Mouse (Mus musculus): ENCODE results near the gene Klf11.
"Not testable (repeated sequence)": the region's sequence is repeated elsewhere in the genome, so short reads cannot be mapped to it uniquely, and the experiment has no call there.

The Klf11 gene

GRCm38 (mm10) chr12:24651063-24651557 is at the start of gene Klf11:
Klf11 (plus strand) TSS chr12:24651274.
- DNase-seq (ENCODE audit: extremely low read depth, low read depth, low spot score), result no peak

- no peak for DNase-seq (ENCODE audit: extremely low read depth, low read depth, low spot score)
Observed at GRCm38 (mm10) chr12:24603266-24603665, 47.8 kb upstream of the Klf11 start.

DNA sequence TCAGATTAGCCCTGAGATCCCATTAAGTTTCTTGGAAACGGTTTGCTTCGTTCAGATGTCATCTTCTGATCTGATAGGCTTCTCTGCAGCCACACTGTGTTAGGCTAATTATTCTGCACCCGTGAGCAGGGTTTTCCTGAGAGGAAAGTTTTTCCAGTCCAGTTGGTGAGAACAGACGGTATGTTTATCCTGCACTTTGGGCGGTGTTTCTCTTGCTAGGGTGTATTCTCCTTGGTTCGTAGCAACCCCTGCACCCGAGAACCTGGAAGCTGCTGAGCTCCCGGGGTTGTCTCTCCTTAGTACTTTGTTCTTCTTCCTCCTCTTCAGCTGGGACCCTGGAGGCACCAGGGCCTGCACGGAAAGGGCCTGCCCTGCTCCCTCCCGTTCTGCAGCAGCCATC is 44.9 kb upstream of the Klf11 start:
- no peak for DNase-seq (ENCODE audit: extremely low read depth, low read depth, low spot score)

DNA sequence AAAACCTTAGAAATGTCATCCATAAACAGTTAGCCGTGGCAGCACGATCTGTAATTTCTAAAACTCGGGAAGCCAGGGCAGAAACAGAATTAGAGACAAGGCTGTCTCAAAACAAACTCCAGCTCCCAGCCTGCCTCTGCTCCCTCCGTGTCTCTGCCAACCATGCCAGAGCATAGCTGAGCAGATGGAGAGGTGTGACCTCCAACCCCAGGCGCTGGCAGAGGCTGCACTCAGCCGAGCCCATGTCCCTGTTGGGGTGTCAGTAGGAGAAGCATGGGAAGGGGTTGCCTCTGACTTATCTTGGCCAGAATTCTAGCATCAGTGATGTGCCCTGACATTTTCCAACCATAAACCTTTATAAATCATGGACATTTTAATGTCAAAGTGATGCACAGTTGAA is 38.5 kb upstream of the Klf11 start:
- DNase-seq (ENCODE audit: extremely low read depth, low read depth, low spot score), result no peak

DNA sequence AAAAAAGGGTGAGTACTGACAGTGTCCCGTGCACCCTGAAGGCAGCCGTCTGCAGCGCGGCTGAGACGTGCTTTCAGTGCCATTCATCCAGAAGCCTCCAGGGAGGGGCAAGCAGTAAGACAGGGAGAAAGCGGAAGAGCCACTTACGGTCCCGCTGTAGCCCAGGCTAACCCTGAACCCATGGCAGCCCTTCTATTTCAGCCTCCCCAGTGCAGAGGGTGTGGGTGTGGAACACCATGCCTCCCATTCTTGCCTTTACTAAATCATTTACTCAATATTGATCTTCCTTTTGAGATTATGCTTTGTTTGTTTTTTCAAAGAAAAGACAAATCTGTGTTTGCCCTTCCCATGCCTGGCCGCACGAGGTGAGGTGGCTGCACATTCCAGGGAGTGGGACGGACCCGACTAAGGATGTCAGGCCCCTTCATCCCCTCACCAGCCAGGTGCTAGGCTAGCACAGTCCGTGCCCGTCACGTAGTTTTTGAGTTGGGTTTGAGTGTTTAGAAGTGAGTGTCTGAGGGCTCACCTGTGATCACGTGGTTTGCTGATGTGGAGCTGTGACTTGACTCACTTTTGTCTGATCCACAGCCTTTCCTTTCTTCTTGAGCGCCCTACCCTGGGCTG is 36.5 kb upstream of the Klf11 start:
- DNase-seq (ENCODE audit: extremely low read depth, low read depth, low spot score), result no peak

DNA sequence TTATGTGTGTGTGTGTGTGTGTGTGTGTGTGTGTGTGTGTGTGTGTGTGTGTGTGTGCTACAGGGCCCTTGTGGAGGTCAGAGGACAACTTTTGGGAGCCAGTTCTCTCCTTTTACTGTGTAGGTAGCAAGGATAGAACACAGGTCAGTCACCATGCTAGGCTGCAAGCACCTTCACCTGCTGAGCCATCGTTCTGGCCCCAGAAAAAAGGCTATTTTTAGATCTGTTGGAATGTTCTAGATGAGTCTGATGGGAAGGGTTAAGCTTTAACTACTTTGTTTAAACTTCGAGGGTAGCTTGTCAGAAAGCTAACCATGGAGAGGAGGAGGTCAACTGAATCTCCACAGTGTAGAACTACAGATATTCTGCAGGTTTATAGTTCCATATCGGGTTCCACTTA is 35.9 kb upstream of the Klf11 start:
- no peak for DNase-seq (ENCODE audit: extremely low read depth, low read depth, low spot score)

DNA sequence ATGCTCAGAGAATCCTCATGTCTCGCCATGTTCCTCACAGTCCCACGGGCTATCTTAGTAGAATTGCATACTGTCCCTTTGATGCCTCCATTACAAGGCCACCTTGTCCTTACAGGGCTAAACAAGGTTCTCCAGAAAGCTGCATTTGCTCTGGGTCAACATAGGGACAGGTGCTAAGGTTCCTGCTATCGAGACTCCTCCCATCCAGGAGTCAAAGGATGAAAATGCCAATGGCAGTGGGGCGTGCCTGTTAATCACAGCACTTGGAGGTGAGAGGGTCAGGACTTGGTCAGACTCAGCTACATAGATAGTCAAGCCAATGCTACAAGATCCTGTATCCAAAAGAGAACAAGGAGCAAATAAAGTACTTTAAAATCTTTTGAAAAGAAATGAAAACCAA is 31.6 kb upstream of the Klf11 start:
- DNase-seq (ENCODE audit: extremely low read depth, low read depth, low spot score), result no peak

DNA sequence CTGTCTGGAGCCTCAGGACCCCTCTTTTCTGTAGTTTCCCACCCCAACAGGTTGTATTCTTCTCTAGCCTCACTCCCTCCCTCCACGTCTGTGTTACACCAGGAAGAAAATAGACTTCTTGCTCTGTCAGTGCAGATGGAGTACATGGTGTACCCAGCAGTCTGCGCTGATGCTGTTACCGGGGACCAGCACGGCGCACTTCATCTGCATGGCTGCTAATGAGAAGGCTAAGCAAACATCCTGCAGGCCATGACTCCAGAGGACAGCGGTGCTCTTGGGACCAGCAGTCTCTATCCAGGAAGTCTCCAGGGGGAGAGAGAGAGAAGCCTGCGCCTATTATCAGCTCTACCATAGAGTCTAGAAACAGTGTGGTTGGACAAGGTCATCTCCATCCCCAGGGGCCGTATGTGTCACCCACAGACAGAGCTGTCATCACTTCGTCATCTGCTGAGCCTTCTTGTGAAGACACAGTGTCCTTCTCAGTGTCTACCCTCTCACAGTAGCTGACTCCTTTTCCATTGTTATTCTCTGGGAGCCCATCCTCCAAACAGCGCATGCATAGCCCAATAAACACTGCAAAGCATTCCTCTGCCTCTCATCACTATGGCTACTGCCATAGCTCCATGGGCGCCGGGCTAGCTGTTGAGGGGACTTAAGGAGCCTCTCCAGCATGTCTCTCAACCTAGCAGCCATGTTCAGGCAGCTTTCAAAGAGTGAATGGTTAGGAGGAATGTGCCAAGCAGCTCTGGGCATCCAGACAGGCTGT is 27.4 kb upstream of the Klf11 start:
- no peak for DNase-seq (ENCODE audit: extremely low read depth, low read depth, low spot score)

DNA sequence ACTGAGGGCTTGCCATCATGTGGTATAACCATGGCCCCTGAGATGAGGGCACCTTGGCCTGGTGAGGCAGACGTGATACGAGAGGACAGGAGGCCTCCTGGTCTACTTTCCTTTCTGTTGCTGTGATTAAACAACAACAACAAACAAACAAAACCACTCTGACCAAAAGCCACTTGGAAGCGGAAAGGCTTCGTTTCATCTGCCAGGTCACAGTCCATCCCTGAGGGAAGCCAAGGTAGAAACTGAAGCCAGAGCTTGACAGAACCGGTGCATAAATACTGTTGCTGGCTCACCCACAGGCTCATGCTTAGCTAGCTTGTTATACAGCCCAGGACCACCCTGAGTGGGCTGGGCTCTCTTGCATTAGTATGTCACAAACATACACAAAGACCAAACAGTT is 24.7 kb upstream of the Klf11 start:
- DNase-seq (ENCODE audit: extremely low read depth, low read depth, low spot score), result no peak

DNA sequence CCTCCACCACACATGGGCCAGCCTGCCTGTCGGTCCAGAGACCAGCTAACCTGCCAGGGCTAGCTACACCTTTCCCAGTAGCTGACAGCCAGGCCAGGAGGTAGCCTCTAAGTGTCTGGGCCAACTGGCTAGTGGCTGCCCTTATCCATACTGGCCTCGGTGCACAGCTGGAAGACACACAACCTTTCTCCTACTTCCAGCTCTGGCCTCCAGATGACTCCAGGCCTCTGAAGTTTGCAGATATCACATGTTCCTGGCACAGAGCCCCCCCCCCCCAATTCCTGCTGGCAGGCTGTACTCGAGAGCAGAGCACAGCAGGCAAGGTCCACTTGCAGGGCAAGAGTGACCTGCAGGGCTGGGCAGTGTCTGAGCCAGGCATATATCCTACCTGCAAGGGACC is 23.9 kb upstream of the Klf11 start:
- no peak for DNase-seq (ENCODE audit: extremely low read depth, low read depth, low spot score)

DNA sequence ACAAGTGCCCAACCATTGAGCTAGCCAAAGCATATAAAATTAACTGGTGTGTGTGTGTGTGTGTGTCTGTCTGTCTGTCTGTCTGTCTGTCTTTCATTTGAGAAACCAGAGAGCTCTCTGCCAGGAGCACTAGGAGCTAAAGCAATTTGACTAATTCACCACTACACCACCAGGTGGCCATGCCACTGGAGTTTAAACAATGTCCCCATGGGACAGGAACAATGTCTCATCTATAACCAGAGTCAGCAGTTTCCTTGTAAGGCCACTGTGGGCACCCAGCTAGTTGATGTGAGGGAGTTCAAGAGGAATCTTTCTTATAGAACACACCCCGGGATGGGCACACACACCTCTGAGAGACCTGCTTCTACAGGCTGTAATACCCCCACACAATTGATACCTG is 20.9 kb upstream of the Klf11 start:
- no peak for DNase-seq (ENCODE audit: extremely low read depth, low read depth, low spot score)

GRCm38 (mm10) chr12:24632404-24632803 is 18.7 kb upstream of the Klf11 start:
- DNase-seq (ENCODE audit: extremely low read depth, low read depth, low spot score), result no peak

GRCm38 (mm10) chr12:24633753-24634191 is 17.3 kb upstream of the Klf11 start:
- no peak for DNase-seq (ENCODE audit: extremely low read depth, low read depth, low spot score)

DNA sequence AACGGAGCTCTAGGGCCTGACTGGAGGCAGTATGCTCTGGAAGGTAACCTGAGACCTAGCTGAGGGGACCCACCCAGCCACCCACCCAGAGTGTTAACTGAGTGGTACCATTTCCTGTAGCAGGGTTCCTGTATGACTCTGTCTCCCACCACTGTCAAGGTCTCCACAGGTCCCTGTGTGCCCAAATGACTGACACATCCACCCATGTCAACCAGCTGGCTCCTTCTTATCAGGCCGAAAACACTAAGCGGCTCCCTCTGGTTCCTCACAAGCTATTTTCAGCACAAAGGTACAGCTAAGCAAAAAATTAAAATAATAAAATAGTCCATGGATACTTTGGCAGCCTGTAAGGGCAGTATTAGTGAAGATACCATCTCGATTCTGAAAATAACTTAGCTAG is 16.9 kb upstream of the Klf11 start:
- DNase-seq (ENCODE audit: extremely low read depth, low read depth, low spot score), result no peak

DNA sequence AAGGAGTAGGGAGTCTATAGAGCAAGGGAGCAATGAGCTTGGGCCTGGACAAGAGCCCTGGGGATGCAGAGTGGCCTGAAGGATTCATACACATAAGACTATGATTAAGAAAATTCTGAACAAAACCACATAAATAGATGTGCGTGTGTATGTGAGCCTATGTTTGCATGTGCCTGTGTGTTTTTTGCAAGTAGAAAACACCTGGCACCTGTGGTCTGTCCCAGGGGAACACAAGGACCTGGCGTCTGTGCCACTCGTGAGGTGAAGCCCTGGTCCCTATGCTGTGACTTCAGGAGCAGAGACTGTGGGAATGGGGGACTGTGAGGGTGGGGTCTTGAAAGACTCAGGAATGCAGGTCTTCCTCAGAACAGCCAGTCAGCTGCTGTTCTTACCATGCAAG is 16.4 kb upstream of the Klf11 start:
- no peak for DNase-seq (ENCODE audit: extremely low read depth, low read depth, low spot score)

GRCm38 (mm10) chr12:24638787-24639186 is 12.3 kb upstream of the Klf11 start:
- not testable (repeated sequence) for DNase-seq (ENCODE audit: extremely low read depth, low read depth, low spot score)

DNA sequence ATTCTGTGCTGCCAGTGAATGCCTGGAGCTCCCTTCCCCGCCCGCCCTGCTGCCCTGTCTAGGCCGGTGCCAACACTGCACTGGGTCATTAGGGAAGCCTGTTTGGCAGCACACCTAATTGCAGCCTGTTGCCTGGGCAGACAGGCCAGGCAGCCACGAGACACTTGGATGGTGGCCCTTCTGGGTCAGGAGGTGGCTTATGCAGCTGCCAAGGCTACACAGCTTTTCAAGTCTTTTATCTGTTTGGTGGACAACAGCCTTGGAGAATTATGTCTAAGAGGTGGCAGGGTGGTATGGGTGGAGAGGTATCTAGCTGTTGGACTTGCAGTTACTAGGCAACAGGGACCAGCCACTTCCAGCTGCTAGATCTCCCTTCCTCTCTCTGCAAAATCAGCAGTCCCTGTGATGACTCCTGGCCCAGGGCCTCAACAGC is 8.7 kb upstream of the Klf11 start:
- DNase-seq (ENCODE audit: extremely low read depth, low read depth, low spot score), result no peak

DNA sequence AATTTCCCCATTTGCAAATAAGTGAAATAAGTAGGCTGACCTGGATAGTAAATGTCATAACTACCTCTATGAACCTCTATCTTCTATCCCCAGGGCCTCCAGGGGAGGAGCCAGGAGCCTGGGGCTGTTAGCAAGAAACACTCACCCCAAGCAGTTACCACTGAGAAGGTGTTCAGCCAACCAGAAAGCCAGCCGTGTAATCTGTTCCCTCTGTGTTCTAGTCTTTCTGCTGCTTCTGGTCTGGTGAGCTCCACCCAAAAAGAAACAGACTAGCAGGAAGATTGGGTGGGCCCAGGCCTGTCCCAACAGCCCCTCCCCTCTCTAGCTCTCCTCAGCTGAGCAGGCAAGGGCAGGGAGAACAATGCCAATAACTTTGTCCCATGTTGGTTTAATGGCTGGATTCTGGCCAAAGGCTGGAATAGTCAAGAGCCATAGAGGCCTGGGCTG is 6.9 kb upstream of the Klf11 start:
- no peak for DNase-seq (ENCODE audit: extremely low read depth, low read depth, low spot score)

GRCm38 (mm10) chr12:24645901-24646300 is 5.2 kb upstream of the Klf11 start:
- no peak for DNase-seq (ENCODE audit: extremely low read depth, low read depth, low spot score)

- no peak for DNase-seq (ENCODE audit: extremely low read depth, low read depth, low spot score)
Observed at GRCm38 (mm10) chr12:24648094-24648493, 3.0 kb upstream of the Klf11 start.

DNA sequence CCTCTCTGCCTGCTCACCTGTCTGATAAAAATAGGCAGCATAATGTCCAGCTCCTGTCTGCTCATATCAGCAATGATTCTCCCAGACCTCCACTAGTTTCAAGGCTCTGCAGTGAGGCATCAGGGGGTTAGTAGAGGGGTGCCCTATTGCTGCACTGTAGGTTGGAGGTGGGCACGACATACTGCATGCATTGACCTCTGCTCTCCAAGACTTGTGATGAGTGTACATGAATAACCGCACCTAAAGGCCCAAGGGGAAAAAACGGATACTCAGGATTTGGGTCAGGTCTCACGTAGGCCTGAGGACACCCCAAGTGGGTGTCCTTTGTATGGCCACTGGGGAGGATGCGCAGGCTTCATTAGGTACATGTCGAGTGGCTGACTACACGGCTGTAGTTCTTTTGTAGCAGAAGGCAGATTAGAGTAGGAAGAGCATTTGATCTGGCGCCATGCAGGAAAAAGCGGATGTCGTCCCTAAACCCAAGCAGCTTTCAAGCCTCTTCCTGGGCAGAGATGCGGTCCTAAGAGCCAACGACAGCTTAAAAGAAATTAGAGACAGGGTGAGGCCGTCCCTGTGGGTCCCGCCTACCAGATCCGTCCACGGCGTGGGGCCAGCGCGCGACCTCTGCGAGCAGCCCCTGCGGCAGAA is 535 bp upstream of the Klf11 start:
- DNase-seq (ENCODE audit: extremely low read depth, low read depth, low spot score), result no peak
